Mouse (Mus musculus) heart, embryonic 15.5 days (tissue): ENCODE data around the gene Dhtkd1. TPM values are rescaled to one million over a fixed set of nuclear protein-coding genes. Genes with fewer than 3 reads are reported as not detected.

Experiments
- ATAC-seq: fragments of 200-750 bp; cut with Nextera tagmentation; replicated peaks from 2 replicates; pipeline ENCODE4 v1.8.0; 2017; ENCODE audit warnings: low read depth, moderate TSS enrichment; ENCODE audit not compliant: insufficient number of reproducible peaks, insufficient read depth, low FRiP score
- H3K27ac ChIP-seq: fragments of 300-500 bp; sonication (generic); 2 replicates; pipeline ENCODE4 v1.5.1; 2015; ENCODE audit warnings: mild to moderate bottlenecking, inconsistent platforms
- H3K27me3 ChIP-seq: fragments of 300-500 bp; sonication (generic); 2 replicates; pipeline ENCODE4 v1.6.1; 2015; ENCODE audit warnings: inconsistent platforms
- H3K36me3 ChIP-seq: fragments of 300-500 bp; sonication (generic); 2 replicates; pipeline ENCODE4 v1.6.1; 2015; ENCODE audit warnings: mild to moderate bottlenecking, inconsistent platforms
- H3K4me1 ChIP-seq: fragments of 300-500 bp; sonication (generic); replicated peaks from 2 replicates; pipeline ENCODE4 v1.6.1; 2015; ENCODE audit warnings: inconsistent platforms
- H3K4me2 ChIP-seq: fragments of 300-500 bp; sonication (generic); 2 replicates; pipeline ENCODE4 v1.6.1; 2015; ENCODE audit warnings: inconsistent platforms, mild to moderate bottlenecking, moderate library complexity
- H3K4me3 ChIP-seq: fragments of 300-500 bp; sonication (generic); 2 replicates; pipeline ENCODE4 v1.5.1; 2015; ENCODE audit warnings: mild to moderate bottlenecking, inconsistent platforms
- H3K9ac ChIP-seq: fragments of 300-500 bp; sonication (generic); 2 replicates; pipeline ENCODE4 v1.6.1; 2015; ENCODE audit warnings: mild to moderate bottlenecking, inconsistent platforms
- H3K9me3 ChIP-seq: fragments of 300-500 bp; sonication (generic); replicated peaks from 2 replicates; pipeline ENCODE4 v1.6.1; 2016; ENCODE audit warnings: inconsistent platforms
- WGBS: fragments of 180-500 bp; shearing (Covaris S2); methylation state at CpG from one replicate; pipeline ENCODE4 v1.1.7; 2015; ENCODE audit warnings: mixed read lengths; 5-methylcytosine and 5-hydroxymethylcytosine counted together
- polyA plus RNA-seq: library from polyadenylated mRNA; unstranded; fragments of >200 nt; fragmentation: Nextera tagmentation; extraction: Ambion mirVana; gene quantifications from 2 replicates; pipeline ENCODE4 v1.2.1, GENCODE M21; 2015

Dhtkd1 gene
- polyA plus RNA-seq, 1 experiment from 2014 or later = 1.5 TPM

GRCm38 (mm10) chr2:5889412-5889811 is 53.2 kb downstream of the Dhtkd1 start:
- WGBS = 57% methylated on average over 2 of the region's 2 CpGs
- no peaks in the 10 kb centered on the region for H3K27me3 ChIP-seq
- H3K36me3 ChIP-seq = peaks cover 26% of the 10 kb centered on the region
- H3K9me3 ChIP-seq = no peaks in the 10 kb centered on the region
- no peak overlapping the region for H3K9ac ChIP-seq
- ATAC-seq = no peak
- H3K27ac ChIP-seq = no peak overlapping the region
- peaks cover 6% of the 10 kb centered on the region for H3K4me1 ChIP-seq
- no peak overlapping the region for H3K4me3 ChIP-seq
- no peak overlapping the region for H3K4me2 ChIP-seq

DNA sequence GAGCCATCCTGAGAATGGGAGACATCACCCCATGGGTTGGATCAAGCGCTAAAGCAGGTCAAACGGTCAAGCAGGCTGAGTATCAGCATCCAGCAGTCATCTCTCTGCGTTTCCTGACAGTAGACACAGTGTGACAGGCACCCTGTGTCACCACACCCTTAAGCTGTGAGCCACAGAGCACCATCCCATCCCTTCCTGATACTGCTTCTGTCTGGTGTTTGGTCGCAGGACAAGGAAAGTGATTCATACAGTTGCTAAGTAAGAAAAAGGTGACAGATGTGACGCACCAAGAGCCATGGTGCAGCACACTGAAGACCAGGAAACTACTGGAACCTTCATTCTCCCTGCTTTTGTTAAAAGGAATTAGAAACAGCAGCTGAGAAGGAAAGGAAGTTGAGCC is 53.7 kb downstream of the Dhtkd1 start:
- Histone ChIP-seq H3K27ac (no peak overlapping the region), H3K27me3 (no peaks in the 10 kb centered on the region), H3K9me3 (no peaks in the 10 kb centered on the region), H3K4me3 (no peak overlapping the region), H3K9ac (no peak overlapping the region), H3K36me3 (peaks cover 28% of the 10 kb centered on the region), H3K4me1 (peaks cover 3% of the 10 kb centered on the region; the same call in 1 of the 2 replicates), H3K4me2 (no peak overlapping the region)
- WGBS = 57% methylated on average over 5 of the region's 5 CpGs
- ATAC-seq = no peak

DNA sequence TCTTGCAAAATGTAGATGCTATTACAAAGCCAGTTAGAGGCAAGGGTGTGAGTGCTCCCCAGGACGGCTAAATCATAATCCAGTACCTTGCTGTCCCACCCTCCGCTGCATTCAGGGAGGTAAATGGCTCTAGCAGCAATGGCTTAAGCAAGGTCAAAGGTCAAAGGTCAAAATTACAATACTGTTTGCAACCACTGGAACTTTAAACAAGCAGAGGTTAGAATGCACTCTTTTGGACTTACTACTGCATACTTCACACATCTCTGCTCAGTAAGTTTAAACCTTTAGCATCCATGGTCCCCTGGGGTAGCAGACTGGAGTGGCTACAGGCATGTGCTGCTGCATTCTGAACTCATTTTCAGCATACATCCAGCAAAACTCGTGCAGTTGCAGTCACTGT is 65.1 kb downstream of the Dhtkd1 start:
- H3K36me3 ChIP-seq = peaks cover 79% of the 10 kb centered on the region
- ATAC-seq = no peak
- 89% methylated on average over 3 of the region's 3 CpGs for WGBS

GRCm38 (mm10) chr2:5869746-5870145 is 72.8 kb downstream of the Dhtkd1 start:
- Histone ChIP-seq H3K27ac (no peak overlapping the region), H3K4me1 (no peaks in the 10 kb centered on the region), H3K4me2 (no peak overlapping the region), H3K9ac (no peak overlapping the region), H3K4me3 (no peak overlapping the region), H3K27me3 (no peaks in the 10 kb centered on the region), H3K9me3 (no peaks in the 10 kb centered on the region), H3K36me3 (peaks cover 75% of the 10 kb centered on the region)
- ATAC-seq = no peak
- 87% methylated on average over 5 of the region's 5 CpGs for WGBS

More for the DNA sequence above, 65.1 kb downstream of the Dhtkd1 start:
- Histone ChIP-seq H3K9ac (no peak overlapping the region), H3K4me1 (no peaks in the 10 kb centered on the region), H3K9me3 (no peaks in the 10 kb centered on the region), H3K4me3 (no peak overlapping the region), H3K27me3 (no peaks in the 10 kb centered on the region), H3K27ac (no peak overlapping the region), H3K4me2 (no peak overlapping the region)

- no peak for ATAC-seq
- Histone ChIP-seq H3K36me3 (peaks cover 73% of the 10 kb centered on the region), H3K9me3 (no peaks in the 10 kb centered on the region), H3K4me1 (no peaks in the 10 kb centered on the region), H3K27me3 (no peaks in the 10 kb centered on the region), H3K4me2 (no peak overlapping the region), H3K4me3 (no peak overlapping the region), H3K9ac (no peak overlapping the region), H3K27ac (no peak overlapping the region)
- WGBS = 71% methylated on average over 2 of the region's 2 CpGs
These were observed 74.9 kb downstream of the Dhtkd1 start for GRCm38 (mm10) chr2:5867681-5868080.

DNA sequence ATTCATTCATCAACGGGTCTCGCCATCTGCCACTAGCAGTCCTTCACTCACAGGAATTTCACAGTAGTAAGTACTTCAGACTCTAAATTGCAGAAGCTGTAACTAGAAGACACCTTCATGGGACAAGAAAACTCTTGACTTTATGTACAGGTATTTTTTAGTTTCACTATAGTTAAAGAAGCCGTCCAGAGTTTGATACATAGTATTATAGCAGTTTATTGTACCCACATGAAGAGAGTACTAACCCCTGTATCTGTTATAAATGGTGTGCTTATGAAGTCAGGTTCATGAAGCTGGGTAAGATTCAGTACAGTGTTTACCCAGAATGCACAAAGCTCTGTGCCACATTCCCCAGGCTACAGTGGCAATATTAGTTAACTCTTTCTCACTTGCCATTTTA is 79.8 kb downstream of the Dhtkd1 start, which contains the start of gene Gm13199:
TSS of gene Gm13199 (minus strand) at position 101 of the 400 bp plus-strand sequence.
- H3K4me3 ChIP-seq = no peak within 1 kb of the TSS
- no peak for ATAC-seq
- H3K4me2 ChIP-seq = no peak within 1 kb of the TSS
- H3K36me3 ChIP-seq = peaks cover 54% of the 10 kb centered on the region
- no peaks in the 10 kb centered on the region for H3K4me1 ChIP-seq
- H3K9me3 ChIP-seq = no peaks in the 10 kb centered on the region
- H3K9ac ChIP-seq = no peak within 1 kb of the TSS
- 92% methylated on average over 3 of the region's 3 CpGs for WGBS
- no peak within 1 kb of the TSS for H3K27ac ChIP-seq
- H3K27me3 ChIP-seq = no peaks in the 10 kb centered on the region

GRCm38 (mm10) chr2:5851866-5852265 is 90.7 kb downstream of the Dhtkd1 start:
- H3K4me3 ChIP-seq = no peak overlapping the region

GRCm38 (mm10) chr2:5851116-5851515 is 91.5 kb downstream of the Dhtkd1 start:
- H3K4me2 ChIP-seq = no peak overlapping the region
- H3K9ac ChIP-seq = no peak overlapping the region
- ATAC-seq = no peak
- WGBS = 82% methylated on average over 9 of the region's 9 CpGs
- H3K36me3 ChIP-seq = peaks cover 10% of the 10 kb centered on the region; the same call in 1 of the 2 replicates
- H3K4me1 ChIP-seq = peaks cover 7% of the 10 kb centered on the region
- H3K27ac ChIP-seq = no peak overlapping the region
- H3K9me3 ChIP-seq = no peaks in the 10 kb centered on the region
- no peaks in the 10 kb centered on the region for H3K27me3 ChIP-seq
- no peak overlapping the region for H3K4me3 ChIP-seq

More at GRCm38 (mm10) chr2:5851866-5852265, 90.7 kb downstream of the Dhtkd1 start:
- no peaks in the 10 kb centered on the region for H3K27me3 ChIP-seq
- no peak overlapping the region for H3K4me2 ChIP-seq
- no peaks in the 10 kb centered on the region for H3K9me3 ChIP-seq
- H3K36me3 ChIP-seq = peaks cover 13% of the 10 kb centered on the region; the same call in 1 of the 2 replicates
- peaks cover 1% of the 10 kb centered on the region; the same call in 1 of the 2 replicates for H3K4me1 ChIP-seq
- no peak overlapping the region for H3K9ac ChIP-seq
- no peak overlapping the region for H3K27ac ChIP-seq
- no peak for ATAC-seq
- WGBS = 84% methylated on average over 5 of the region's 5 CpGs

Other genes with a start within 250 kb of the Dhtkd1 start
- 2.4 and 3.0 TPM in 2 replicates for gene Camk1d, start 228.3 kb downstream of the Dhtkd1 start, polyA plus RNA-seq
- 49.9 and 52.2 TPM in 2 replicates for gene Nudt5, start 97.8 kb downstream of the Dhtkd1 start, polyA plus RNA-seq
- 171 and 182 TPM in 2 replicates for gene Cdc123, start 97.6 kb downstream of the Dhtkd1 start, polyA plus RNA-seq
- 0.63 and 0.71 TPM in 2 replicates for gene Gm13199, start 79.9 kb downstream of the Dhtkd1 start, polyA plus RNA-seq
- gene Sec61a2, start 47.4 kb downstream of the Dhtkd1 start, polyA plus RNA-seq = 44.0 and 47.7 TPM in 2 replicates
- 5.4 and 6.4 TPM in 2 replicates for gene Upf2, start 8.7 kb upstream of the Dhtkd1 start, polyA plus RNA-seq
- 14.8 and 15.2 TPM in 2 replicates for gene Proser2, start 187.4 kb upstream of the Dhtkd1 start, polyA plus RNA-seq